ENCODE assay signal across 8 mouse cellular contexts in the genomic region with DNA sequence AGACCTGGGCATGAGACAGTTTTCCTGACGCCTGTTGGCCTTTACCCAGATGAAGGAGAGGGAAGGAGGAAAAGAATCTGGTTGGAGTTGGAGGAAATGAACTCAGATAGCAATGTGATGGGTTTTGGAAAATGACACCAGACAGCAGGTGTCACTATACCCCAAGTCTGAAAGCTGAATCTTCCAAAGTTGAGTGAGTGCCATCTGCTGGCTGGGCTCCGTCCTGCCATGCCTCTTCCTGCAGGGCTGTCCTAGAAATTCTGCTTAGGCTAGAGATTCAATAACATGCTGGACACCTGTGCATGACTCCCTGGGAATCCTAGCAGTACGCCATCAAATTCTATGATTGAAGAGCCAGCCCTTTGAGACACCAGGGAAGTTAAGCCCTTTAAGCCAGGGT. TPM values are rescaled to one million over a fixed set of nuclear protein-coding genes. Genes with fewer than 3 reads are reported as not detected.
DNase-seq lines count a peak whose midpoint lies in the region; ATAC-seq and TF ChIP-seq lines count a peak whose summit lies in the region.

No protein-coding gene starts in this region.

- no peak overlapping the region for H3K27ac ChIP-seq in testis, adult 2 months (ENCODE audit: control insufficient read depth, insufficient read depth, low read depth, low read length)
- H3K27ac ChIP-seq in limb, embryonic 13.5 days: no peak overlapping the region
- H3K27ac ChIP-seq in midbrain, postnatal 0 days (ENCODE audit: low read depth, low read length): no peak overlapping the region

- WGBS in limb, embryonic 13.5 days: 13% methylated on average over 3 of the region's 3 CpGs
- WGBS in midbrain, postnatal 0 days: 12% methylated on average over 3 of the region's 3 CpGs

- H3K4me1 ChIP-seq in testis, adult 2 months (ENCODE audit: control insufficient read depth, insufficient read depth, low read length): no peaks in the 10 kb centered on the region
- H3K4me1 ChIP-seq in limb, embryonic 13.5 days: no peaks in the 10 kb centered on the region
- no peaks in the 10 kb centered on the region for H3K4me1 ChIP-seq in midbrain, postnatal 0 days (ENCODE audit: insufficient read depth, low read length)

- H3K27me3 ChIP-seq in testis, adult 2 months (ENCODE audit: control insufficient read depth, insufficient read depth, low read length): no peaks in the 10 kb centered on the region
- H3K27me3 ChIP-seq in limb, embryonic 13.5 days: no peaks in the 10 kb centered on the region
- H3K27me3 ChIP-seq in midbrain, postnatal 0 days (ENCODE audit: insufficient read depth, low read length): no peaks in the 10 kb centered on the region

- intact Hi-C loops in gastrocnemius, postnatal 36 days (cut with DNase I): no loop called here

- H3K4me2 ChIP-seq in limb, embryonic 13.5 days (replicated peaks): no peak overlapping the region
- H3K4me2 ChIP-seq in midbrain, postnatal 0 days (ENCODE audit: low read depth, low read length, poor library complexity, severe bottlenecking): no peak overlapping the region

- no peak overlapping the region for H3K4me3 ChIP-seq in testis, adult 2 months (ENCODE audit: control insufficient read depth, low read depth, low read length)
- H3K4me3 ChIP-seq in limb, embryonic 13.5 days: no peak overlapping the region
- H3K4me3 ChIP-seq in midbrain, postnatal 0 days (ENCODE audit: low read depth, low read length): no peak overlapping the region

- peak; percentile 59; the same call in 1 of the 2 replicates for ATAC-seq in limb, embryonic 13.5 days (ENCODE audit: low FRiP score, low read depth)
- peak; percentile 54; the same call in 1 of the 2 replicates for ATAC-seq in midbrain, postnatal 0 days (ENCODE audit: low FRiP score)

- TF ChIP-seq CTCF in testis, adult 2 months (IDR thresholded peaks at IDR 0.05; ENCODE audit: control insufficient read depth, insufficient read depth, insufficient replicate concordance, low read depth, low read length): peak; percentile 81; the same call in 1 of the 2 replicates
- TF ChIP-seq CTCF in midbrain, postnatal 0 days (IDR thresholded peaks at IDR 0.05): peak; percentile 93

- no peaks in the 10 kb centered on the region for H3K36me3 ChIP-seq in testis, adult 2 months (ENCODE audit: control insufficient read depth, insufficient read depth, low read length)
- H3K36me3 ChIP-seq in limb, embryonic 13.5 days: no peaks in the 10 kb centered on the region
- no peaks in the 10 kb centered on the region for H3K36me3 ChIP-seq in midbrain, postnatal 0 days (ENCODE audit: insufficient read depth, low read length)

- DNase-seq in testis, postnatal 14 days (ENCODE audit: low spot score): no peak
- DNase-seq in embryo, embryonic 10.5 days (ENCODE audit: low spot score): peak; percentile 87
- peak; percentile 57 to 76 for DNase-seq in gastrocnemius, postnatal 36 days
- DNase-seq in kidney, adult 8-10 months: peak; percentile 69 to 85
- DNase-seq in midbrain, postnatal 0 days (ENCODE audit: low spot score): peak; percentile 85
- peak; percentile 58 to 69 for DNase-seq in spleen, postnatal 14 days (ENCODE audit: low spot score in 2 of 2)

- H3K9ac ChIP-seq in limb, embryonic 13.5 days: no peak overlapping the region
- H3K9ac ChIP-seq in midbrain, postnatal 0 days (replicated peaks; ENCODE audit: low read length, poor library complexity, severe bottlenecking): no peak overlapping the region

- TF ChIP-seq POLR2A in testis, adult 2 months (IDR thresholded peaks at IDR 0.05; ENCODE audit: control insufficient read depth, low read depth, low read length): no peak

- H3K9me3 ChIP-seq in limb, embryonic 13.5 days: no peaks in the 10 kb centered on the region
- H3K9me3 ChIP-seq in midbrain, postnatal 0 days (ENCODE audit: low read length): no peaks in the 10 kb centered on the region

RNA-seq across cellular contexts. Expression of gene Olfml2b, which starts 11.9 kb away (rescaled TPM):
- 5.3 and 6.4 TPM in 2 replicates for polyA plus RNA-seq in testis, adult 2 months (2012; rRNA removed)
- total RNA-seq in gastrocnemius, postnatal 36 days (2021): 1 to 10 TPM; 6.9 to 8.2 TPM
- polyA plus RNA-seq in limb, embryonic 13.5 days (2015; fragmentation: Nextera tagmentation; extraction: Ambion mirVana): 43.3 and 49.2 TPM in 2 replicates
- total RNA-seq in midbrain, postnatal 0 days (2014; rRNA removed): 5.9 and 6.1 TPM in 2 replicates
- polyA plus RNA-seq in midbrain, postnatal 0 days (2015; fragmentation: Nextera tagmentation; extraction: Ambion mirVana): 3.1 and 3.5 TPM in 2 replicates

RNA-seq across cellular contexts. Expression of gene Nos1ap, which starts 42.7 kb away (rescaled TPM):
- polyA plus RNA-seq in testis, adult 2 months (2012; rRNA removed): 1.4 and 2.1 TPM in 2 replicates
- 1 to 10 TPM; 1.0 to 1.7 TPM for total RNA-seq in gastrocnemius, postnatal 36 days (2021)
- 13.7 and 15.9 TPM in 2 replicates for polyA plus RNA-seq in limb, embryonic 13.5 days (2015; fragmentation: Nextera tagmentation; extraction: Ambion mirVana)
- 8.8 and 24.0 TPM in 2 replicates for total RNA-seq in midbrain, postnatal 0 days (2014; rRNA removed)
- polyA plus RNA-seq in midbrain, postnatal 0 days (2015; fragmentation: Nextera tagmentation; extraction: Ambion mirVana): 12.3 and 18.4 TPM in 2 replicates
